In genomic region chr4:53147454-53147853, GRCm38 (mm10) we compare ENCODE assay signal across 18 mouse cellular contexts. TPM values are rescaled to one million over a fixed set of nuclear protein-coding genes. Genes with fewer than 3 reads are reported as not detected.
DNase-seq lines count a peak whose midpoint lies in the region; ATAC-seq and TF ChIP-seq lines count a peak whose summit lies in the region.
"Had no signal": no experiment of that assay in that cellular context is flagged by ENCODE, and none has a peak within 500 bp of the region (broad histone marks: within the 10 kb centered on the region; RNA-seq: fewer than 3 reads in every experiment).

No protein-coding gene starts in this region.

- CTCF ChIA-PET in Patski (lab: Charles Lee), result interaction anchor here (1.0 to 1.6 kb wide), 2 partner anchors 18 to 28 kb away, joined by 3 read pairs; no protein-coding TSS in a partner anchor

- no peak overlapping the region for H3K4me2 ChIP-seq in midbrain, embryonic 14.5 days (ENCODE audit: low read length)
- no peak overlapping the region for H3K4me2 ChIP-seq in midbrain, embryonic 16.5 days (ENCODE audit: low read length)
- no peak overlapping the region for H3K4me2 ChIP-seq in liver, embryonic 15.5 days
- H3K4me2 ChIP-seq: heart, embryonic 13.5 days; midbrain, embryonic 11.5 days; neural tube, embryonic 12.5 days had no signal

- in situ Hi-C loops in Patski (cut with MboI; ENCODE audit: low pct_unique_long_range_greater_than_20kb), result no loop called here

- no peaks in the 10 kb centered on the region for H3K9me3 ChIP-seq in midbrain, embryonic 14.5 days (ENCODE audit: control insufficient read depth, low read length)
- no peaks in the 10 kb centered on the region for H3K9me3 ChIP-seq in midbrain, embryonic 16.5 days (replicated peaks; ENCODE audit: control insufficient read depth, low read length, poor library complexity, severe bottlenecking)
- no peaks in the 10 kb centered on the region for H3K9me3 ChIP-seq in liver, embryonic 15.5 days (replicated peaks)
- H3K9me3 ChIP-seq: forebrain, embryonic 10.5 days; heart, embryonic 13.5 days; hindbrain, embryonic 10.5 days; neural tube, embryonic 12.5 days had no signal

- WGBS in midbrain, embryonic 14.5 days, result 3% methylated on average over 2 of the region's 2 CpGs
- 7% methylated on average over 2 of the region's 2 CpGs for WGBS in midbrain, embryonic 16.5 days
- 37% methylated on average over 2 of the region's 2 CpGs for WGBS in liver, embryonic 15.5 days (ENCODE audit: insufficient replicate concordance)

- POLR2A ChIA-PET in Patski (lab: Charles Lee), result no interaction called here

- intact Hi-C loops in gastrocnemius, adult 2 months (cut with DNase I), result no loop called here
- intact Hi-C loops in gastrocnemius, postnatal 14 days (cut with DNase I; ENCODE audit: low total_unique reads), result no loop called here

- H3K9ac ChIP-seq in midbrain, embryonic 14.5 days (replicated peaks; ENCODE audit: low read length), result no peak overlapping the region
- H3K9ac ChIP-seq in midbrain, embryonic 16.5 days (ENCODE audit: low read depth, low read length), result no peak overlapping the region
- H3K9ac ChIP-seq in liver, embryonic 15.5 days, result no peak overlapping the region
- H3K9ac ChIP-seq: heart, embryonic 13.5 days; neural tube, embryonic 12.5 days had no signal

- TF ChIP-seq CTCF in gastrocnemius, adult 2 months (IDR thresholded peaks at IDR 0.05), result no peak
- no peak for TF ChIP-seq CTCF in Patski (IDR thresholded peaks at IDR 0.05)

- H3K36me3 ChIP-seq in midbrain, embryonic 14.5 days (ENCODE audit: control insufficient read depth, insufficient read depth, low read length), result no peaks in the 10 kb centered on the region
- H3K36me3 ChIP-seq in midbrain, embryonic 16.5 days (ENCODE audit: control insufficient read depth, insufficient read depth, low read length), result no peaks in the 10 kb centered on the region
- no peaks in the 10 kb centered on the region for H3K36me3 ChIP-seq in liver, embryonic 15.5 days (replicated peaks)
- H3K36me3 ChIP-seq: forebrain, embryonic 10.5 days; heart, embryonic 13.5 days; hindbrain, embryonic 10.5 days; neural tube, embryonic 12.5 days had no signal

- H3K27me3 ChIP-seq in midbrain, embryonic 14.5 days (ENCODE audit: control insufficient read depth, insufficient read depth, low read length), result no peaks in the 10 kb centered on the region
- no peaks in the 10 kb centered on the region for H3K27me3 ChIP-seq in midbrain, embryonic 16.5 days (ENCODE audit: control insufficient read depth, insufficient read depth, low read depth, low read length)
- no peaks in the 10 kb centered on the region for H3K27me3 ChIP-seq in Patski
- no peaks in the 10 kb centered on the region for H3K27me3 ChIP-seq in liver, embryonic 15.5 days
- H3K27me3 ChIP-seq: heart, embryonic 13.5 days; neural tube, embryonic 12.5 days had no signal

- ATAC-seq in midbrain, embryonic 14.5 days (ENCODE audit: low FRiP score, low TSS enrichment), result no peak
- ATAC-seq in midbrain, embryonic 16.5 days, result no peak
- ATAC-seq in Patski, result peak; percentile 47
- no peak for ATAC-seq in liver, embryonic 15.5 days (ENCODE audit: insufficient read depth)

- DNase-seq in gastrocnemius, adult 2 months, result no peak
- no peak for DNase-seq in gastrocnemius, postnatal 14 days
- peak; percentile 54 for DNase-seq in midbrain, embryonic 14.5 days
- DNase-seq in Patski (ENCODE audit: low read depth, low spot score), result no peak
- no peak for DNase-seq in kidney, adult 11 months
- DNase-seq in frontal cortex, postnatal 10 days (ENCODE audit: low spot score in 2 of 2), result no peak
- DNase-seq: cerebellum, adult 8-10 months; kidney, adult 18-20 months; lung, adult 18-20 months; right cerebral cortex, postnatal 4 days; thymus, postnatal 25 days had no signal

- H3K27ac ChIP-seq in gastrocnemius, adult 2 months, result peak overlapping the region; percentile 17; the same call in 1 of the 2 replicates
- H3K27ac ChIP-seq in midbrain, embryonic 14.5 days (replicated peaks; ENCODE audit: low read depth, low read length), result no peak overlapping the region
- no peak overlapping the region for H3K27ac ChIP-seq in midbrain, embryonic 16.5 days (ENCODE audit: low read length)
- peak overlapping the region; percentile 57 for H3K27ac ChIP-seq in liver, embryonic 15.5 days (replicated peaks)
- H3K27ac ChIP-seq: forebrain, embryonic 10.5 days; heart, embryonic 13.5 days; hindbrain, embryonic 10.5 days; neural tube, embryonic 12.5 days had no signal

- H3K4me1 ChIP-seq in midbrain, embryonic 14.5 days (ENCODE audit: control insufficient read depth, insufficient read depth, low read length), result peaks cover 14% of the 10 kb centered on the region
- peaks cover 12% of the 10 kb centered on the region for H3K4me1 ChIP-seq in midbrain, embryonic 16.5 days (ENCODE audit: control insufficient read depth, insufficient read depth, low read length)
- H3K4me1 ChIP-seq in liver, embryonic 15.5 days (replicated peaks), result peaks cover 51% of the 10 kb centered on the region

- H3K4me3 ChIP-seq in gastrocnemius, adult 2 months, result no peak overlapping the region
- H3K4me3 ChIP-seq in midbrain, embryonic 14.5 days (replicated peaks; ENCODE audit: low read depth, low read length), result no peak overlapping the region
- no peak overlapping the region for H3K4me3 ChIP-seq in midbrain, embryonic 16.5 days (ENCODE audit: low read depth, low read length)
- H3K4me3 ChIP-seq in liver, embryonic 15.5 days (replicated peaks), result no peak overlapping the region
- H3K4me3 ChIP-seq: forebrain, embryonic 10.5 days; heart, embryonic 13.5 days; hindbrain, embryonic 10.5 days; neural tube, embryonic 12.5 days had no signal

RNA-seq across cellular contexts. Expression of gene Abca1, which starts 12.2 kb away (rescaled TPM):
- 1 to 10 TPM; 5.9 to 8.6 TPM for total RNA-seq in gastrocnemius, adult 2 months (2021)
- 10 to 100 TPM; 14.7 to 25.4 TPM for total RNA-seq in gastrocnemius, postnatal 14 days (2021)
- 9.0 and 16.9 TPM in 2 replicates for polyA plus RNA-seq in midbrain, embryonic 14.5 days (2014; fragmentation: Nextera tagmentation; extraction: Ambion mirVana)
- 9.3 and 9.9 TPM in 2 replicates for polyA plus RNA-seq in midbrain, embryonic 16.5 days (2015; fragmentation: Nextera tagmentation; extraction: Ambion mirVana)
- polyA plus RNA-seq in Patski (2021), result 78.1 TPM
- polyA plus RNA-seq in liver, embryonic 15.5 days (2015; fragmentation: Nextera tagmentation; extraction: Ambion mirVana), result 11.5 and 14.8 TPM in 2 replicates

Comparison
In these comparisons a context has a peak if more than half of its experiments do, and no peak if none do; other contexts are left out.
1. H3K27ac ChIP-seq: peak in gastrocnemius, adult 2 months (single experiment) and liver, embryonic 15.5 days (single experiment); none in midbrain, embryonic 14.5 days (single experiment) and midbrain, embryonic 16.5 days (single experiment).